Comparison of ENCODE assay signal across 21 mouse cellular contexts in genomic region chr10:93088396-93089048, GRCm38 (mm10). TPM values are rescaled to one million over a fixed set of nuclear protein-coding genes. Genes with fewer than 3 reads are reported as not detected.
DNase-seq lines count a peak whose midpoint lies in the region; ATAC-seq and TF ChIP-seq lines count a peak whose summit lies in the region.
"Had no signal": no experiment of that assay in that cellular context is flagged by ENCODE, and none has a peak within 500 bp of the region (broad histone marks: within the 10 kb centered on the region; RNA-seq: fewer than 3 reads in every experiment).

No protein-coding gene starts in this region.

- no peaks in the 10 kb centered on the region for H3K27me3 ChIP-seq in heart, embryonic 11.5 days (ENCODE audit: control insufficient read depth, insufficient read depth, low read length)
- H3K27me3 ChIP-seq in midbrain, embryonic 11.5 days (ENCODE audit: control insufficient read depth, insufficient read depth, low read length): no peaks in the 10 kb centered on the region
- H3K27me3 ChIP-seq in midbrain, postnatal 0 days (ENCODE audit: insufficient read depth, low read length): no peaks in the 10 kb centered on the region
- H3K27me3 ChIP-seq: embryonic facial prominence, embryonic 12.5 days; forebrain, embryonic 13.5 days; forebrain, embryonic 15.5 days; Patski had no signal

- H3K9me3 ChIP-seq in heart, embryonic 11.5 days (replicated peaks; ENCODE audit: control insufficient read depth, low read length): no peaks in the 10 kb centered on the region
- H3K9me3 ChIP-seq in midbrain, embryonic 11.5 days (ENCODE audit: control insufficient read depth, low read length): no peaks in the 10 kb centered on the region
- H3K9me3 ChIP-seq in midbrain, postnatal 0 days (ENCODE audit: low read length): no peaks in the 10 kb centered on the region
- H3K9me3 ChIP-seq: embryonic facial prominence, embryonic 10.5 days; embryonic facial prominence, embryonic 12.5 days; forebrain, embryonic 13.5 days; forebrain, embryonic 15.5 days; G1E had no signal

- no peak for TF ChIP-seq CTCF in midbrain, postnatal 0 days (IDR thresholded peaks at IDR 0.05)

- no peak overlapping the region for H3K9ac ChIP-seq in heart, embryonic 11.5 days (ENCODE audit: low read depth, low read length)
- no peak overlapping the region for H3K9ac ChIP-seq in midbrain, embryonic 11.5 days (ENCODE audit: low read length)
- H3K9ac ChIP-seq in midbrain, postnatal 0 days (replicated peaks; ENCODE audit: low read length, poor library complexity, severe bottlenecking): no peak overlapping the region
- H3K9ac ChIP-seq: embryonic facial prominence, embryonic 12.5 days; forebrain, embryonic 13.5 days; forebrain, embryonic 15.5 days; forebrain, postnatal 0 days had no signal

- ATAC-seq in heart, embryonic 11.5 days (replicated peaks; ENCODE audit: insufficient number of reproducible peaks, low FRiP score, low TSS enrichment): no peak
- no peak for ATAC-seq in midbrain, embryonic 11.5 days (ENCODE audit: low FRiP score)
- ATAC-seq in midbrain, postnatal 0 days (ENCODE audit: low FRiP score): no peak
- ATAC-seq: activated CD4-positive, CD25-positive, alpha-beta regulatory T cell, adult 4 months; forebrain, embryonic 13.5 days; forebrain, embryonic 15.5 days; forebrain, postnatal 0 days; Patski had no signal

- no peak overlapping the region for H3K4me2 ChIP-seq in heart, embryonic 11.5 days
- H3K4me2 ChIP-seq in midbrain, embryonic 11.5 days: no peak overlapping the region
- H3K4me2 ChIP-seq in midbrain, postnatal 0 days (ENCODE audit: low read depth, low read length, poor library complexity, severe bottlenecking): no peak overlapping the region
- H3K4me2 ChIP-seq: embryonic facial prominence, embryonic 12.5 days; forebrain, embryonic 13.5 days; forebrain, embryonic 15.5 days had no signal

- H3K4me3 ChIP-seq in heart, embryonic 11.5 days (ENCODE audit: low read depth, low read length): no peak overlapping the region
- H3K4me3 ChIP-seq in midbrain, embryonic 11.5 days (ENCODE audit: low read depth, low read length): no peak overlapping the region
- H3K4me3 ChIP-seq in midbrain, postnatal 0 days (ENCODE audit: low read depth, low read length): no peak overlapping the region
- H3K4me3 ChIP-seq: embryonic facial prominence, embryonic 10.5 days; embryonic facial prominence, embryonic 12.5 days; forebrain, embryonic 13.5 days; forebrain, embryonic 15.5 days had no signal

- DNase-seq in heart, adult 11 months: peak; percentile 66
- peak; percentile 75 for DNase-seq in midbrain, embryonic 11.5 days (ENCODE audit: low spot score, missing footprints)
- DNase-seq in midbrain, postnatal 0 days (ENCODE audit: low spot score): no peak
- no peak for DNase-seq in layer of hippocampus, postnatal 14 days (ENCODE audit: low spot score in 2 of 2)
- DNase-seq: adrenal gland, adult 8-10 months; adrenal gland, postnatal 14 days; adrenal gland, postnatal 36 days; cerebellum, adult 11-12 months; cerebellum, adult 2 months; cerebellum, adult 9-10 months; cerebellum, postnatal 10 days; cerebellum, postnatal 25 days; forebrain, postnatal 0 days had no signal

- H3K36me3 ChIP-seq in heart, embryonic 11.5 days (ENCODE audit: control insufficient read depth, insufficient read depth, low read length): no peaks in the 10 kb centered on the region
- no peaks in the 10 kb centered on the region for H3K36me3 ChIP-seq in midbrain, embryonic 11.5 days (ENCODE audit: control insufficient read depth, insufficient read depth, low read length)
- H3K36me3 ChIP-seq in midbrain, postnatal 0 days (ENCODE audit: insufficient read depth, low read length): no peaks in the 10 kb centered on the region
- H3K36me3 ChIP-seq: embryonic facial prominence, embryonic 10.5 days; embryonic facial prominence, embryonic 12.5 days; forebrain, embryonic 15.5 days; G1E had no signal

- 67% methylated on average over 11 of the region's 11 CpGs for WGBS in heart, embryonic 11.5 days (ENCODE audit: insufficient replicate concordance)
- WGBS in midbrain, embryonic 11.5 days: 66% methylated on average over 11 of the region's 11 CpGs
- WGBS in midbrain, postnatal 0 days: 67% methylated on average over 11 of the region's 11 CpGs

- H3K27ac ChIP-seq in heart, embryonic 11.5 days (ENCODE audit: low read depth, low read length): no peak overlapping the region
- H3K27ac ChIP-seq in midbrain, embryonic 11.5 days (ENCODE audit: low read depth, low read length): no peak overlapping the region
- no peak overlapping the region for H3K27ac ChIP-seq in midbrain, postnatal 0 days (ENCODE audit: low read depth, low read length)
- H3K27ac ChIP-seq: embryonic facial prominence, embryonic 10.5 days; embryonic facial prominence, embryonic 12.5 days; forebrain, embryonic 13.5 days; forebrain, embryonic 15.5 days had no signal

- H3K4me1 ChIP-seq in heart, embryonic 11.5 days (ENCODE audit: control insufficient read depth, insufficient read depth, low read length): no peaks in the 10 kb centered on the region
- no peaks in the 10 kb centered on the region for H3K4me1 ChIP-seq in midbrain, embryonic 11.5 days (ENCODE audit: control insufficient read depth, insufficient read depth, low read length)
- no peaks in the 10 kb centered on the region for H3K4me1 ChIP-seq in midbrain, postnatal 0 days (ENCODE audit: insufficient read depth, low read length)
- H3K4me1 ChIP-seq: embryonic facial prominence, embryonic 12.5 days had no signal

RNA-seq across cellular contexts. Expression of gene Cfap54, which starts 7.1 kb away (rescaled TPM):
- polyA plus RNA-seq in heart, embryonic 11.5 days (2014; fragmentation: Nextera tagmentation; extraction: Ambion mirVana): 0.07 and 0.37 TPM in 2 replicates
- 0.80 and 0.89 TPM in 2 replicates for polyA plus RNA-seq in midbrain, embryonic 11.5 days (2014; fragmentation: Nextera tagmentation; extraction: Ambion mirVana)
- 4.7 and 4.9 TPM in 2 replicates for total RNA-seq in midbrain, postnatal 0 days (2014; rRNA removed)
- polyA plus RNA-seq in midbrain, postnatal 0 days (2015; fragmentation: Nextera tagmentation; extraction: Ambion mirVana): 3.2 and 4.2 TPM in 2 replicates
- 10 to 100 TPM; 11.1 to 15.1 TPM for total RNA-seq in layer of hippocampus, postnatal 14 days (2021)

Comparison
In these comparisons a context has a peak if more than half of its experiments do, and no peak if none do; other contexts are left out.
1. DNase-seq: peak in heart, adult 11 months (single experiment) and midbrain, embryonic 11.5 days (single experiment); none in midbrain, postnatal 0 days (single experiment) and layer of hippocampus, postnatal 14 days (0 of 2).